Mouse (Mus musculus) forebrain, embryonic 14.5 days (tissue): ENCODE data around the gene Ghdc. TPM values are rescaled to one million over a fixed set of nuclear protein-coding genes. Genes with fewer than 3 reads are reported as not detected.

Experiments
- ATAC-seq: fragments of 200-750 bp; cut with Nextera tagmentation; 2 replicates; pipeline ENCODE4 v1.8.0; 2017; ENCODE audit warnings: mild to moderate bottlenecking, moderate library complexity
- DNase-seq: peaks from one replicate; pipeline ENCODE4 v3.0.0-alpha.2; 2015; ENCODE audit warnings: low spot score
- H3K27ac ChIP-seq: fragments of 300-500 bp; sonication (generic); 2 replicates; pipeline ENCODE4 v1.5.1; 2014; ENCODE audit warnings: low read depth, mild to moderate bottlenecking, control low read depth, low read length, moderate library complexity
- H3K27me3 ChIP-seq: fragments of 300-500 bp; sonication (generic); replicated peaks from 2 replicates; pipeline ENCODE4 v1.6.1; 2014; ENCODE audit warnings: low read length, control low read depth, mixed read lengths; ENCODE audit not compliant: control insufficient read depth, insufficient read depth
- H3K36me3 ChIP-seq: fragments of 300-500 bp; sonication (generic); 2 replicates; pipeline ENCODE4 v1.6.1; 2014; ENCODE audit warnings: low read length, control low read depth; ENCODE audit not compliant: control insufficient read depth, insufficient read depth
- H3K4me1 ChIP-seq: fragments of 300-500 bp; sonication (generic); 2 replicates; pipeline ENCODE4 v1.6.1; 2014; ENCODE audit warnings: antibody characterized with exemption, low read length, control low read depth; ENCODE audit not compliant: control insufficient read depth, insufficient read depth
- H3K4me2 ChIP-seq: fragments of 300-500 bp; sonication (generic); 2 replicates; pipeline ENCODE4 v1.6.1; 2014; ENCODE audit warnings: mild to moderate bottlenecking, control low read depth, low read length
- H3K4me3 ChIP-seq: fragments of 300-500 bp; sonication (generic); 2 replicates; pipeline ENCODE4 v1.5.1; 2014; ENCODE audit warnings: low read depth, low read length, control low read depth
- H3K9ac ChIP-seq: fragments of 300-500 bp; sonication (generic); 2 replicates; pipeline ENCODE4 v1.6.1; 2014; ENCODE audit warnings: mild to moderate bottlenecking, low read length, control low read depth, moderate library complexity
- H3K9me3 ChIP-seq: fragments of 300-500 bp; sonication (generic); replicated peaks from 2 replicates; pipeline ENCODE4 v1.6.1; 2016; ENCODE audit warnings: low read length, control low read depth, mixed read lengths; ENCODE audit not compliant: control insufficient read depth
- WGBS: fragments of 180-500 bp; shearing (Covaris S2); extraction: QIAGEN DNeasy Blood & Tissue Kit; methylation state at CpG from one replicate; pipeline ENCODE4 v1.1.7; 2014; 5-methylcytosine and 5-hydroxymethylcytosine counted together
- polyA plus RNA-seq: library from polyadenylated mRNA; unstranded; fragments of >200 nt; fragmentation: Nextera tagmentation; extraction: Ambion mirVana; gene quantifications from 2 replicates; pipeline ENCODE4 v1.2.1, GENCODE M21; 2014

Gene Ghdc
- 0.94 and 1.7 TPM in 2 replicates for polyA plus RNA-seq

GRCm38 (mm10) chr11:100770646-100771408 lies at the start of gene Ghdc:
Gene Ghdc (minus strand): TSS chr11:100770957.
- H3K4me3 ChIP-seq: peak within 1 kb of the TSS; percentile 25
- H3K4me1 ChIP-seq: no peaks in the 10 kb centered on the region
- H3K27me3 ChIP-seq: no peaks in the 10 kb centered on the region
- no peak for ATAC-seq
- no peaks in the 10 kb centered on the region for H3K36me3 ChIP-seq
- no peak within 1 kb of the TSS for H3K27ac ChIP-seq
- WGBS: 29% methylated on average over 17 of the region's 17 CpGs
- peak within 1 kb of the TSS; percentile 10; the same call in 1 of the 2 replicates for H3K9ac ChIP-seq
- no peaks in the 10 kb centered on the region for H3K9me3 ChIP-seq
- H3K4me2 ChIP-seq: peak within 1 kb of the TSS; percentile 50
- DNase-seq: peak; percentile 32

GRCm38 (mm10) chr11:100820047-100820446 lies 49.3 kb upstream of the Ghdc start:
- Histone ChIP-seq H3K9ac (no peak overlapping the region), H3K36me3 (no peaks in the 10 kb centered on the region), H3K27ac (no peak overlapping the region), H3K4me1 (peaks cover 3% of the 10 kb centered on the region; the same call in 1 of the 2 replicates), H3K4me3 (no peak overlapping the region), H3K9me3 (no peaks in the 10 kb centered on the region), H3K27me3 (no peaks in the 10 kb centered on the region), H3K4me2 (no peak overlapping the region)
- ATAC-seq (no peak), DNase-seq (peak; percentile 30)
- 47% methylated on average over 8 of the region's 8 CpGs for WGBS

DNA sequence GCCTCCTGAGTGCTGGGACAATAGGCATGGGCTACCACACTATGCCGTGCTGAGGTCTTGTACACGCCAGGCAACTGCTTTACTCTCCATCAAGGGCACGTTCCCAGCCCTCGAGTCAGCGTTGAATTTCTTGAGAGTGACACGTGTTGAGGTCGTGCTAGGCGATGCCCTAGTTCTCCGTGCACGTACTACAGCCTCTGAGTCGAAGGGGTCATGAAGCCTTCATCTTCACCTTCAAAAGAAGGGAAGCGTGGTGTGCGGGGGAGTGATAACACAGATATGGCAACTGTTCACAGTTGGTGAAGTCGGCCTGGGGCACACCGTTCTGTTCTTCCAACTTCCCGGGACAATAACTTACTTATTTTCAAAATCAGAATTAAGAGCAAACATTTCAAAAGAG lies 48.9 kb upstream of the Ghdc start:
- Histone ChIP-seq H3K27ac (no peak overlapping the region), H3K4me1 (peaks cover 3% of the 10 kb centered on the region; the same call in 1 of the 2 replicates), H3K9ac (no peak overlapping the region), H3K27me3 (no peaks in the 10 kb centered on the region), H3K4me2 (no peak overlapping the region), H3K4me3 (no peak overlapping the region), H3K36me3 (no peaks in the 10 kb centered on the region), H3K9me3 (no peaks in the 10 kb centered on the region)
- ATAC-seq: no peak
- no peak for DNase-seq
- WGBS: 91% methylated on average over 16 of the region's 16 CpGs

GRCm38 (mm10) chr11:100819048-100819447 lies 48.3 kb upstream of the Ghdc start:
- ATAC-seq (no peak), DNase-seq (no peak)
- WGBS: 87% methylated on average over 8 of the region's 8 CpGs
- Histone ChIP-seq H3K27me3 (no peaks in the 10 kb centered on the region), H3K4me3 (no peak overlapping the region), H3K27ac (no peak overlapping the region), H3K4me1 (peaks cover 3% of the 10 kb centered on the region; the same call in 1 of the 2 replicates), H3K9me3 (no peaks in the 10 kb centered on the region), H3K9ac (no peak overlapping the region), H3K36me3 (no peaks in the 10 kb centered on the region), H3K4me2 (no peak overlapping the region)

DNA sequence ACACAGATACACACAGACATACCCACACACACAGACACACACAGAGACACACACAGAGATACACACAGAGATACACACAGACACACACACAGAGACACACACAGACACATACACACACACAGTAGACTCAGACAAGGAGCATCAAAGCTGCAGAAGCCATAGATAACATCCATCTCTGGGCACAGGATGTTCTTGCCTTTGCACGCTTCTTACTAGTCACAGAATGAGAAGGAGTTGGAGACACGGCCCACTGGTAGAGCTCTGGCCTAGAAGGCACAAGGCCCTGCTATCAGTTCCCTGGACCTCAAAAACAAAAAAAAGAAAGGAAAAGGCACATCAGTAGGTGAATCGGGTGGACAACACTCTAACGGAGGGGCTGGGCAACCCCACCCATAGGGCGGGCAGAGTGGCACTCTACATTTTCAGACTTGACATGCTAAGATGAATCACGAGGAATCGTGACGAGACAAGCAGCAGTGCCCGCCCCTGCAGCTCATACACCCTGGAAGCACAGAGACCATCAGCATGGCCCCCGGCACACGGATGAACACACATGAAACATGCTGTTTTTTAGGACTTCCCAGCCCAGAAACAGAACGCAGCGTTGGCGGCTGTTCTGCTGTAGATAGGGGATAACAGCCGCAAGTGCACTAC lies 47.7 kb upstream of the Ghdc start:
- H3K9me3 ChIP-seq: no peaks in the 10 kb centered on the region
- DNase-seq (no peak), ATAC-seq (no peak)
- 92% methylated on average over 15 of the region's 15 CpGs for WGBS
- H3K36me3 ChIP-seq: no peaks in the 10 kb centered on the region
- H3K4me3 ChIP-seq: no peak overlapping the region
- H3K4me1 ChIP-seq: peaks cover 3% of the 10 kb centered on the region; the same call in 1 of the 2 replicates
- no peak overlapping the region for H3K9ac ChIP-seq
- H3K27me3 ChIP-seq: no peaks in the 10 kb centered on the region
- H3K4me2 ChIP-seq: no peak overlapping the region
- no peak overlapping the region for H3K27ac ChIP-seq

DNA sequence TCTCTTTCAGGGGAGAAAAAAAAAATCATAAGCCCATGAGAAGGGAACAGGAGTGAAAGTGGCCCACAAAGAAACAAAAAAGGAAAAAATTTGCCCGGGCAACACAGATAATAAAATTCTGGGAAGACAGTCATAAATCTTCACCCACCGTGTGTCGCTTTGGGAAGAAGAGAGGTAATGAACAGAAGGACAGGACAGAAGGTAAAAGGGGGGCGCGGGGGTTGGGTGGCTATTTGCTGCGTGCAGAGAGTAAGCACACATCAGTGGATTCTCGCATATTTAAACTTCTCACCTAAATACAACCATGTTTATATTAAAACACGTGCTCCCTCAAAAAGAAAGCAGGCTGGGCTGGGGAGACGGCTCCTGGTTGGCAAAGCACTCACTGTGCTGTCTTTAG lies 46.6 kb upstream of the Ghdc start:
- Histone ChIP-seq H3K27ac (no peak overlapping the region), H3K9me3 (no peaks in the 10 kb centered on the region), H3K27me3 (no peaks in the 10 kb centered on the region), H3K4me2 (no peak overlapping the region), H3K4me3 (no peak overlapping the region), H3K9ac (no peak overlapping the region), H3K4me1 (peaks cover 3% of the 10 kb centered on the region; the same call in 1 of the 2 replicates), H3K36me3 (no peaks in the 10 kb centered on the region)
- DNase-seq: no peak
- ATAC-seq: no peak
- 69% methylated on average over 9 of the region's 9 CpGs for WGBS

GRCm38 (mm10) chr11:100816801-100817200 lies 46.0 kb upstream of the Ghdc start:
- H3K27me3 ChIP-seq: no peaks in the 10 kb centered on the region
- H3K36me3 ChIP-seq: no peaks in the 10 kb centered on the region
- no peak overlapping the region for H3K9ac ChIP-seq
- H3K27ac ChIP-seq: no peak overlapping the region
- H3K4me3 ChIP-seq: no peak overlapping the region
- no peak overlapping the region for H3K4me2 ChIP-seq
- WGBS: 73% methylated on average over 4 of the region's 4 CpGs
- no peaks in the 10 kb centered on the region for H3K9me3 ChIP-seq
- peak; percentile 22 for DNase-seq
- ATAC-seq: no peak
- peaks cover 3% of the 10 kb centered on the region; the same call in 1 of the 2 replicates for H3K4me1 ChIP-seq

DNA sequence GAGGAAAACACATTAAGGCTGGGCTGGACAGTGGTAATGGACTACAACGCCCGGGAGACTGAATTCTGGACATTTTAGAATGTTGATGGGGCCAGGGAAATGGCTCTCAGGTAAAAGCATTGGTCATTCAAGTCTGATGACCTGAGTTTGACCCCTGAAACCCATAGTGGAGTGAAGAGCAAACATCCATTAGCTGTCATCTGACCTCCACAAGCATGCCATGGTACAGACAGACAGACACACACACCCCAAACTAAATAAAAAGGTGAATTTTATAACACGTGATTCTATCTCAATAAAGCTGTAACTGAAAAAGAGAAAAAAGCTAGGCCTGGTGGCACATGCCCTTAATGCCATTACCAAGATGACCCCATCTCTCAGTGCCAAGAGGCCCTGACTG lies 45.6 kb upstream of the Ghdc start:
- no peak for ATAC-seq
- Histone ChIP-seq H3K36me3 (no peaks in the 10 kb centered on the region), H3K4me3 (no peak overlapping the region), H3K9ac (no peak overlapping the region), H3K27ac (no peak overlapping the region), H3K4me1 (peaks cover 3% of the 10 kb centered on the region; the same call in 1 of the 2 replicates), H3K4me2 (no peak overlapping the region), H3K9me3 (no peaks in the 10 kb centered on the region), H3K27me3 (no peaks in the 10 kb centered on the region)
- no peak for DNase-seq
- 94% methylated on average over 3 of the region's 3 CpGs for WGBS

GRCm38 (mm10) chr11:100814498-100814897 lies 43.7 kb upstream of the Ghdc start:
- Histone ChIP-seq H3K4me2 (no peak overlapping the region), H3K9me3 (no peaks in the 10 kb centered on the region), H3K9ac (no peak overlapping the region), H3K36me3 (no peaks in the 10 kb centered on the region), H3K27ac (no peak overlapping the region), H3K27me3 (no peaks in the 10 kb centered on the region), H3K4me3 (no peak overlapping the region), H3K4me1 (peaks cover 3% of the 10 kb centered on the region; the same call in 1 of the 2 replicates)
- ATAC-seq (no peak), DNase-seq (no peak)
- WGBS: 76% methylated on average over 13 of the region's 13 CpGs
